ENCODE assay signal across 12 mouse cellular contexts in genomic region chr8:124557476-124557875, GRCm38 (mm10). TPM values are rescaled to one million over a fixed set of nuclear protein-coding genes. Genes with fewer than 3 reads are reported as not detected.
DNase-seq lines count a peak whose midpoint lies in the region; ATAC-seq lines count a peak whose summit lies in the region.
"Had no signal": no experiment of that assay in that cellular context is flagged by ENCODE, and none has a peak within 500 bp of the region (broad histone marks: within the 10 kb centered on the region; RNA-seq: fewer than 3 reads in every experiment).

No protein-coding gene starts in this region.

- H3K9ac ChIP-seq in hindbrain, embryonic 13.5 days: 0 out of 2 replicates have a peak overlapping the region, but pooled peaks have one; percentile 5
- H3K9ac ChIP-seq in hindbrain, embryonic 12.5 days: no peak overlapping the region
- no peak overlapping the region for H3K9ac ChIP-seq in intestine, embryonic 14.5 days (ENCODE audit: low read length)
- H3K9ac ChIP-seq: kidney, embryonic 15.5 days; limb, embryonic 12.5 days; neural tube, embryonic 12.5 days had no signal

- H3K4me1 ChIP-seq in hindbrain, embryonic 13.5 days (replicated peaks): peaks cover 19% of the 10 kb centered on the region
- peaks cover 15% of the 10 kb centered on the region for H3K4me1 ChIP-seq in hindbrain, embryonic 12.5 days
- H3K4me1 ChIP-seq in intestine, embryonic 14.5 days (replicated peaks; ENCODE audit: control insufficient read depth, insufficient read depth, low read length): 0 out of 2 replicates have a peak, but pooled peaks cover 3% of the 10 kb centered on the region
- H3K4me1 ChIP-seq: kidney, embryonic 15.5 days; limb, embryonic 12.5 days had no signal

- peak overlapping the region; percentile 44; the same call in 1 of the 2 replicates for H3K27ac ChIP-seq in hindbrain, embryonic 13.5 days
- H3K27ac ChIP-seq in hindbrain, embryonic 12.5 days: no peak overlapping the region
- 0 out of 2 replicates have a peak overlapping the region, but pooled peaks have one; percentile 7 for H3K27ac ChIP-seq in intestine, embryonic 14.5 days (ENCODE audit: low read depth)
- H3K27ac ChIP-seq: kidney, embryonic 15.5 days; limb, embryonic 12.5 days; neural tube, embryonic 12.5 days had no signal

- 0 out of 2 replicates have a peak, but pooled peaks cover 3% of the 10 kb centered on the region for H3K27me3 ChIP-seq in hindbrain, embryonic 13.5 days
- peaks cover 3% of the 10 kb centered on the region; the same call in 1 of the 2 replicates for H3K27me3 ChIP-seq in hindbrain, embryonic 12.5 days
- H3K27me3 ChIP-seq in intestine, embryonic 14.5 days (replicated peaks; ENCODE audit: control insufficient read depth, insufficient read depth, low read length): no peaks in the 10 kb centered on the region
- H3K27me3 ChIP-seq: kidney, embryonic 15.5 days; neural tube, embryonic 12.5 days had no signal

- no peak for ATAC-seq in hindbrain, embryonic 13.5 days (ENCODE audit: low FRiP score)
- ATAC-seq in hindbrain, embryonic 12.5 days (ENCODE audit: low FRiP score): no peak
- ATAC-seq in intestine, embryonic 14.5 days (replicated peaks; ENCODE audit: low FRiP score, low TSS enrichment, low read depth): no peak

- 74% methylated on average over 5 of the region's 5 CpGs for WGBS in hindbrain, embryonic 13.5 days
- WGBS in hindbrain, embryonic 12.5 days: 61% methylated on average over 5 of the region's 5 CpGs
- 66% methylated on average over 5 of the region's 5 CpGs for WGBS in intestine, embryonic 14.5 days

- peak; percentile 18 for DNase-seq in adipocyte (ENCODE audit: low spot score)
- peak; percentile 58 for DNase-seq in cerebellum, adult 8-10 months
- DNase-seq in intestine, embryonic 14.5 days (ENCODE audit: low spot score): no peak
- no peak for DNase-seq in urinary bladder, postnatal 4 days (ENCODE audit: low spot score in 2 of 2)
- DNase-seq in right cerebral cortex, adult 2 months (ENCODE audit: low spot score in 2 of 2): no peak
- no peak for DNase-seq in kidney, adult 9 months

- no peak overlapping the region for H3K4me2 ChIP-seq in hindbrain, embryonic 13.5 days
- no peak overlapping the region for H3K4me2 ChIP-seq in hindbrain, embryonic 12.5 days (replicated peaks)
- 0 out of 2 replicates have a peak overlapping the region, but pooled peaks have one; percentile 0 for H3K4me2 ChIP-seq in intestine, embryonic 14.5 days (ENCODE audit: low read length)
- H3K4me2 ChIP-seq: kidney, embryonic 15.5 days; limb, embryonic 12.5 days; neural tube, embryonic 12.5 days had no signal

- H3K36me3 ChIP-seq in hindbrain, embryonic 13.5 days: peaks cover 7% of the 10 kb centered on the region
- H3K36me3 ChIP-seq in hindbrain, embryonic 12.5 days: peaks cover 5% of the 10 kb centered on the region
- H3K36me3 ChIP-seq in intestine, embryonic 14.5 days (ENCODE audit: control insufficient read depth, insufficient read depth, low read length): peaks cover 3% of the 10 kb centered on the region

- H3K9me3 ChIP-seq in hindbrain, embryonic 13.5 days: no peaks in the 10 kb centered on the region
- no peaks in the 10 kb centered on the region for H3K9me3 ChIP-seq in hindbrain, embryonic 12.5 days (replicated peaks)
- no peaks in the 10 kb centered on the region for H3K9me3 ChIP-seq in intestine, embryonic 14.5 days (ENCODE audit: control insufficient read depth, low read length)
- H3K9me3 ChIP-seq: kidney, embryonic 15.5 days; limb, embryonic 12.5 days; neural tube, embryonic 12.5 days had no signal

- H3K4me3 ChIP-seq in hindbrain, embryonic 13.5 days: no peak overlapping the region
- H3K4me3 ChIP-seq in hindbrain, embryonic 12.5 days: no peak overlapping the region
- H3K4me3 ChIP-seq in intestine, embryonic 14.5 days (ENCODE audit: low read depth, low read length): no peak overlapping the region
- H3K4me3 ChIP-seq: kidney, embryonic 15.5 days; limb, embryonic 12.5 days; neural tube, embryonic 12.5 days had no signal

RNA-seq across cellular contexts. Expression of gene Agt, which starts 12.0 kb away (rescaled TPM):
- polyA plus RNA-seq in hindbrain, embryonic 13.5 days (2015; fragmentation: Nextera tagmentation; extraction: Ambion mirVana): 0.17 and 0.26 TPM in 2 replicates
- polyA plus RNA-seq in hindbrain, embryonic 12.5 days (2016; fragmentation: Nextera tagmentation; extraction: Ambion mirVana): 0.35 and 0.44 TPM in 2 replicates
- polyA plus RNA-seq in intestine, embryonic 14.5 days (2014; fragmentation: Nextera tagmentation; extraction: Ambion mirVana): 2.2 and 2.7 TPM in 2 replicates
- polyA plus RNA-seq: C2C12; limb, embryonic 12.5 days had no signal

RNA-seq across cellular contexts. Expression of gene Capn9, which starts 18.4 kb away (rescaled TPM):
- polyA plus RNA-seq in hindbrain, embryonic 13.5 days (2015; fragmentation: Nextera tagmentation; extraction: Ambion mirVana): 0.06 and 0.10 TPM in 2 replicates
- not detected in 2 replicates for polyA plus RNA-seq in hindbrain, embryonic 12.5 days (2016; fragmentation: Nextera tagmentation; extraction: Ambion mirVana)
- polyA plus RNA-seq in intestine, embryonic 14.5 days (2014; fragmentation: Nextera tagmentation; extraction: Ambion mirVana): 0.15 TPM in 1 of 2 replicates, not detected in the other
- polyA plus RNA-seq: C2C12; limb, embryonic 12.5 days; neural tube, embryonic 12.5 days had no signal

RNA-seq across cellular contexts. Expression of gene Cog2, which starts 36.9 kb away (rescaled TPM):
- 35.2 and 35.8 TPM in 2 replicates for polyA plus RNA-seq in hindbrain, embryonic 13.5 days (2015; fragmentation: Nextera tagmentation; extraction: Ambion mirVana)
- 44.2 and 44.6 TPM in 2 replicates for polyA plus RNA-seq in hindbrain, embryonic 12.5 days (2016; fragmentation: Nextera tagmentation; extraction: Ambion mirVana)
- 35.3 and 38.2 TPM in 2 replicates for polyA plus RNA-seq in intestine, embryonic 14.5 days (2014; fragmentation: Nextera tagmentation; extraction: Ambion mirVana)

Comparison
In these comparisons a context has a peak if more than half of its experiments do, and no peak if none do; other contexts are left out.
1. DNase-seq: peak in adipocyte (single experiment) and cerebellum, adult 8-10 months (single experiment); none in intestine, embryonic 14.5 days (single experiment), urinary bladder, postnatal 4 days (0 of 2), right cerebral cortex, adult 2 months (0 of 2) and kidney, adult 9 months (single experiment).